Mouse (Mus musculus) regulatory T cell (primary cell): ENCODE results near the gene Ces1h.
"Not testable (repeated sequence)": the region's sequence is repeated elsewhere in the genome, so short reads cannot be mapped to it uniquely, and the experiment has no call there.

Experiments used
- in situ Hi-C: fragments of 300-600 bp; cut with MboI, MseI; formaldehyde crosslinking; loops from one replicate; pipeline ENCODE4 v1.15.1; 2025; ENCODE audit warnings: high pct_unique_total_duplicates

The Ces1h gene

GRCm38 (mm10) chr8:93379625-93380024 is at the start of gene Ces1h:
Gene Ces1h (minus strand): TSS chr8:93379725.
- in situ Hi-C loops = no loop called here

- in situ Hi-C loops = no loop called here
Measured at GRCm38 (mm10) chr8:93427195-93427594, 47.7 kb upstream of the Ces1h start.

- in situ Hi-C loops = no loop called here
Measured at GRCm38 (mm10) chr8:93415387-93415786, 35.9 kb upstream of the Ces1h start.

- in situ Hi-C loops = no loop called here
Measured at GRCm38 (mm10) chr8:93408830-93409229, 29.3 kb upstream of the Ces1h start.

- in situ Hi-C loops = no loop called here
Measured at GRCm38 (mm10) chr8:93399698-93400097, 20.2 kb upstream of the Ces1h start.

GRCm38 (mm10) chr8:93398044-93398443 is 18.5 kb upstream of the Ces1h start:
- in situ Hi-C loops = no loop called here

GRCm38 (mm10) chr8:93394079-93394619 is 14.6 kb upstream of the Ces1h start:
- in situ Hi-C loops = not testable (repeated sequence)

- in situ Hi-C loops = no loop called here
Measured at GRCm38 (mm10) chr8:93369481-93369880, 10.0 kb downstream of the Ces1h start.

- in situ Hi-C loops = no loop called here
Measured at GRCm38 (mm10) chr8:93360113-93360512, 19.4 kb downstream of the Ces1h start.

GRCm38 (mm10) chr8:93339531-93339930 is 40.0 kb downstream of the Ces1h start:
- in situ Hi-C loops = no loop called here

- in situ Hi-C loops = no loop called here
Measured at GRCm38 (mm10) chr8:93337207-93337606, 42.3 kb downstream of the Ces1h start, which contains the start of gene Ces1g. Gene Ces1g (minus strand): TSS chr8:93337308.

- in situ Hi-C loops = no loop called here
Measured at GRCm38 (mm10) chr8:93332703-93333102, 46.8 kb downstream of the Ces1h start.

- in situ Hi-C loops = no loop called here
Measured at GRCm38 (mm10) chr8:93331151-93331550, 48.4 kb downstream of the Ces1h start.

GRCm38 (mm10) chr8:93325123-93325522 is 54.4 kb downstream of the Ces1h start:
- in situ Hi-C loops = no loop called here

- in situ Hi-C loops = no loop called here
Measured at GRCm38 (mm10) chr8:93317031-93317430, 62.5 kb downstream of the Ces1h start.

GRCm38 (mm10) chr8:93315557-93315956 is 64.0 kb downstream of the Ces1h start:
- in situ Hi-C loops = no loop called here
